Mouse (Mus musculus): ENCODE results near the gene Shisa5.
A peak's percentile ranks its signal among the peaks of the same experiment; 100 is the strongest.

Gene Shisa5

DNA sequence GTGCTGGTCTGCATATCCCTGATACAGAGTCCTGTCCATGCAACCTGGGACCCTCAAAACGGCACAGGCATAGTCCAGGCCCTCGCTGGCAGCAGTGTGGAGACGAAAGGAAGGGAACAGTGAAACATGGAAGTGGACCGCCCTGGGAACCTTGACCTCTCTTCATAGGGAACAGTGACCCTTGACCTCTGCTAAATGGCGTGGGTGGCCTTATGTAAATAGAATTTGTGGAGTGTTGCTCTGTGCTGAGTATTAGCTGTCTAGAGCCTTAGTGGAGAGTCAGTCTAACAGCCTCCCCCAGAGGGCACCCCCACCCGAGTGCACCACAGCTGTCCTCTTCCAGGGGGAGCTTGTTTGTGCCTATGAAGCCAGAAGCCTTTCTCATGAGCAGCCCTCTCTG is 54.4 kb downstream of the Shisa5 start:
- DNase-seq (ENCODE audit: low spot score in 2 of 2): no peak

DNA sequence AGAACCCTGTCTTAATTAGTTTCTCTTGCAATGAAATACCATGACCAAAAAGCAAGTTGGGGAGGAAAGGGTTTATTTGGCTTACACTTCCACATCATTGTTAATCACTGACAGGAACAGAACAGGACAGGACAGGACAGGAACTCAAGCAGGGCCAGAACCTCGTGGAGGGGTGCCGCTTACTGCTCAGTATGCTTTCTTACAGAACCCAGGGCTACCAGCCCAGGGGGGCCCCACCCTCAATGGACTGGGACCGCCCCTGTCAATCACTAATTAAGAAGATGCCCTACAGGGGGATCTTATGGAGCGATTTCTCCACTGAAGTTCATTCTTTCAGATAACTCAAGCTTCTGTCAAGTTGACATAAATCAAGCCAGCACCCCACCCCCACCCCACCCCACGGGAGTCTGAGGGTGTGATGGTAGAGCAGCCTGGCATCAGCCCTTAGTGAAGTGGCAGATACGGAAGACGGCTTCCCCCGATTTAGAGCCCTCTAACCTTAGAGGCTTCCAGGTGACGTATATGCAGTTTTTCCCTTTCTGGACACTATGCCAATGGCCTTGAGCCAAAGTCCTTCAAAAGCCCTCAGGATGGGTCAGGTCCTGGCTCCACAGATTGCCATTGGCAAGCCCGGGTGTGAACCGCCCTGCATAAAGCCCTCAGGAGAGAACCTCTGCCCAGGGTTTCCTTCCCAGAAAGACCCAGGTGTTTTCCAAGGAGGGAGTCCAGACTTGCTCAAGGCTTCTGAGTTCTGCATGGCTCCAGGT is 55.6 kb downstream of the Shisa5 start:
- DNase-seq (ENCODE audit: low spot score in 2 of 2): no peak

DNA sequence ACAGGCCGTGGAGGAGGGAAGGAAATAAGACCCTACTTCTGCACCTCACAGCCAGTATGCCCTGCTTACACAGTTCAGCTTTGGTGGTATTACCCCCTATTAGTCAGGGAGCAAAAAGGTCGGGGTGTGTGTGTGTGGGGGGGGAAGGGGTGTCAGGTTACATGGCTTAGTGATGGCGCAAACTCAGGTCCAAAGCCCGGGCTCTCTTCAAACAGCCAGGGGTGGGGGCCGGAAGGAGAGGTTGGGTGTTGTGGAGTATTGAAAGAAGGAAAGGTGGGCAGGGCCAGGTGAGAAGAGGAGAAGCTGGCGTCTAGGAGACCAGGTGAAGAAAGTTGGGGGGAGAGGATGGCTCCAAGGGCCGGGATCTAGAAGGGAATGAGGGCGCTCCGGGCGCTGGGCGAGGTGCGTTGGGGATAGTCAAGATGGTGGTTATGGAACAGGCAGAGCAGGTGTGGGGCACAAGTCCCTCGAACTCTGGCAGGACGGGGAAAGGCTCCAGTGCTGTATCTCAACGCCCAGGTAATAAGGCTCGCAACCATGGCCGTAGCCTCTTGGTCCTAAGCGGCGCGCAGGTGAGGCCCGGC is 56.3 kb downstream of the Shisa5 start:
- DNase-seq (ENCODE audit: low spot score in 2 of 2): peak; percentile 48 to 71

DNA sequence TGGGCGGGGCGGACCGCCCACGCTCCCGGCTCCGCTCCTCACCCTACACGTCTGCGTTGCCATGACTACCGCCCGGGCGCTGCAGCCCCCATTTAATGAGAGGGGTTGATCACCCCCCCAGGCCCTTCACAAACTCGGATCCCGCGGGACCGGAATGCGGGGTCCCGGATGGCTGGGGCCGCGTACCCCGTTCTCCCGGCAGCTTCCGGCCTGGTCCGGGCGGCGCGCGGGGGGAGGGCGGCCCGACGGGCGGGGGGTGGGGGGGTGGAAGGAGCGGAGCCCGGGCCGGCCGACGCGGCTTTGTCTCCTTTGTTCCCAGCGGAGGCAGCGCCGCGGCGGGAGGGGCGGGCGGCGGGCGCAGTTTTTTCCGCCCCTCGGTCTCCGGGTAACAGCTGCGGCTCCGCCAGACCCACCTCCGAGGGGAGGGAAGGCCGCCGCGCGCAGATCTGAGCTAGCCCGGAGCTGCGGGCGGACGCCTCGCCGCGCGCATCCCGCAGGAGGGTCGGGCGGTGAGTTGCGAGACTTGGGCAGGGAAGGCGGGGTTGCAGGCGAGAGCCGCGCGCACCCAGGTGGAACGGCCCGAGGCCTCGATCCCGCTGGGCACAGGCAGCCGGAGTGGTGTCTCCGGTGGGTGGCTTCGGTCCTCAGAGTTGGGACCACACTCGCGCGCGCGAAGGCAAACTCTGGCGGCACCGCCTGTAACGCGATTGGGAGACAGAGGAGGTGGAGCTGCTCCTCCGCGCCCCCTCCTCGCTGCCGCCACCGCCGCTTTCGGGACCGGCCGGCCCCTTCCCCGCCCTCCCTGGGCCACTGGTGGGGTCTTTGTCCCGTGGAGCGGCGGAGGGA is 57.0 kb downstream of the Shisa5 start, which contains the start of gene Plxnb1:
Gene Plxnb1 (plus strand): TSS at position 253 of the 846 bp plus-strand sequence.
- peak; percentile 52 to 61 for DNase-seq (ENCODE audit: low spot score in 2 of 2)

DNA sequence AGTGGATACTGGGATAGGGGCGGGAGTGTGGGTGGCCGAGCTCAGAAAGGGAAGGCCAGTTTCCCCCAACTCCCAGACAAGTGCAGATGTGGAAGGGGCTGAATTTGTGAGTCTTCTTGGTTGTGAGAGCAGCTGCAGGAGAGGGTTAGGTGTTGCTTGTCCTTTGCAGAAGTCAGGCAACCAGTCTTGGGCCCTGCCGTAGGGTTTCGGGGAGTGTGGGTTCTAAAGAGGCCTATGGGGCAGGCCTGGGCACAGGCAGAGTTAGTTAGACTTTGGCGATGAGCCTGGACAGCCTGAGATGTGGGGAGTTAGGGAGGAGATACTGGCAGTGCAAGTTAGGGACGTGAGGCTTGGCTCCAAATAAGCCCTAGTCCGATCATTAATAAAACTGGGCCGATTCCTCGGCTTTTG is 57.9 kb downstream of the Shisa5 start:
- no peak for DNase-seq (ENCODE audit: low spot score in 2 of 2)

DNA sequence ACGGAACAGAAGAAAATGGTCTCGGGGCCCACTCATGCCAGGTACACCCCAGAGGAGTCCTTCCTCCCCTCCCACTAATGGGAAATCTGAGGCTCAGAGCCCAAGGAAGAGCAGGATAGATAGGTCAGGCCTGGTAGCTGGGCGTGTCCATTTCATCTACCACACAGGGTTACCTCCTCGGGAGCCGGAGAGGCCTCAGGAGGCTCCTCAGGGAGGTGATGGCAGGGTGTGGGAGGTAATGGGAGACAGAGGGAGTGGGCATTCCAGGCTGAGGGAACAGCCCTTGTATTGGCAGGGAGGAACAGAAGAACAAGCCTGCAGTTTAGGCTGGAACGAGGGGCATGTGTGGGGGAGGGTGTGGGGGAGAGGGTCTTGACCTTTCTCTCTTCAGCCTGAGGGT is 58.5 kb downstream of the Shisa5 start:
- no peak for DNase-seq (ENCODE audit: low spot score in 2 of 2)

DNA sequence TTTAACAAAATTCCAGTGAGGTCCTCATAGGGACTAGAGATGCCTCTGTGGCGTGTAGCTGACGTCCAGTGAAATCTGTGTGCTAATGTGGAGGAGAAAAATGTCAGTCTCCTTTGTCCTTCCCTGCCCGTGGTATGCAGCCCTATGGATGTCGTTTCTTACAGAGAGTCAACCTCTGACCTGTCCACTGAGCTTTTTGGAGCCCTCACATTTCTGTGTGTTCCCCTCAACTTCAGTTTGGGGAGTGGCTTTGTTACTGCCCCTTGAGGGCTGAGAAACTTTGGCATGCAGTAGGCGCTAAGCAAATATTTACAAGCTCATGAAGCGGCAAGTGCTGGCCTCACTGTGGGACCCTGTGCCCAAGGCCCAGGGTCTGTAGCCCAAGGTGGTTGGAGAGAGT is 58.9 kb downstream of the Shisa5 start:
- no peak for DNase-seq (ENCODE audit: low spot score in 2 of 2)

DNA sequence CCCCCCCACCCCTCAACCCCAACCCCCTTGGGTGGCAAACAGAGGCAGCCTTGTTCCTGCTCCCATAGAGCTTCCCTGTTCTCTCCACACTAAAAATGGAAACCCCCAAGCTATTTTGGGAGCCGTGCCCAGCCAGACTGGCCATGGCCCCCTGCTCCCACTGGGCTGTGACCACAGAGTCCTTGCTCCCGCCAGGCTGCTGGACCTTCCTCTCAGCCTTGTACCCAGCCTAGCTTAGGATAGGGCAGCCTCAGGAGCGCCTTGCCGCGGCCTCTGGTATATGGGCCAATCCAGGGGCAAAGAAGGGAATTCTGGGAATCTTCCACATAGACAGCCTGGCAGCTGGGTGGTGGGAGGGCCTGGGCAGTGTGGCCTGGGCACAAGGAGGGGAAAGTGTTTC is 59.5 kb downstream of the Shisa5 start:
- DNase-seq (ENCODE audit: low spot score in 2 of 2): no peak

DNA sequence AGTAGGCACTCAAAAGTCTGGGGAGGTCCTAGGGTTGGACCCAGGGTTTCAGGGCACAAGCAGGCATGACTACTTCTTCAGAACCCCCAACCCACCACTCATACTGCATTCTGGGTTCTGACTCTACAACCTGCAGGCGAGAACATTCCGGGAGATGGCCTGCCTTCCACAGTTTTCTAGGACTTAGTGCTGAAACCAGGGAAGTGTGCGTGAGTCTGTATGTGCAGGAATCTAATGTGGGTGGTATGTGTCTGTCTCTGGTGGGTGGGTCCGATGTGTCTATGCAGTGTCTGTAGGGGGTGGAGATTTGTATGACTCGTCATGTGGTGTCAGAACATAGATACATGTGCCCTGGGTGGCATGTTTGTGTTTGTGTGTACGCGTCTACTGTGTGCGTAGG is 60.0 kb downstream of the Shisa5 start:
- DNase-seq (ENCODE audit: low spot score in 2 of 2): no peak

DNA sequence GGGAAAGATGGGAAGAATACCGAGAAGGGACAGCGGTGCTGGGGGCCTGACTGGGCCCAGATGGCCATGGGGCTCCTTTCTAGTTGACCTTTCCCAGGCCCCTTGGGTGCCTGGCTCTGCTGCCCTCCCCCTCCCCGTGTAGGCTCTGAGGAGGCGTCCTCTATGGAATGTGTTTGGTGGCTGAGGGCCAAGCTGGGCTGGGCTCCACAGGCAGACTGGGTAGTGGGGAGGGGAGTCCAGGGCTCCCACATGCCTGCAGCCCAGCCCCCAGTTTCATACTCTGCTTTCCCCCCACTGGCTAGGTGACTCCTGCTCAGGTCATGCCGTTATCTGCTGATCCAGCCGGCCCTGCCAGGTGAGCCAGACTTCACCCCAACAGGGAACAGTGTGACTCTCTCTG is 60.6 kb downstream of the Shisa5 start:
- DNase-seq (ENCODE audit: low spot score in 2 of 2): peak; percentile 23 to 25

DNA sequence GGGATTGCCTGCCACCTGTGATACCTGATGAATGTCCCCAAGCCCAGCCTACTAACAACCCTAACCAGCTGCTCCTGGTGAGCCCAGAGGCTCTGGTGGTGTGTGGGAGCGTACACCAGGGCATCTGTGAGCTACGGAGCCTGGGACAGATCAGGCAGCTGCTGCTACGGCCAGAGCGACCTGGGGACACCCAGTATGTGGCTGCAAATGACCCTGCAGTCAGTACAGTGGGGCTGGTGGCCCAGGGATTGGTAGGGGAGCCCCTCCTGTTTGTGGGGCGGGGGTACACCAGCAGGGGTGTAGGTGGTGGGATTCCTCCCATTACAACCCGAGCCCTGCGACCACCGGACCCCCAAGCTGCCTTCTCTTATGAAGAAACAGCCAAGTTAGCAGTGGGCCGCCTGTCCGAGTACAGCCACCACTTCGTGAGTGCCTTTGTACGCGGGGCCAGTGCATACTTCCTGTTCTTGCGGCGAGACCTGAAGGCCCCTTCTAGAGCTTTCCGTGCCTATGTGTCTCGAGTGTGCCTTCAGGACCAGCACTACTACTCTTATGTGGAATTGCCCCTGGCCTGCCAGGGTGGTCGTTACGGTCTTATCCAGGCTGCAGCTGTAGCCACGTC is 62.1 kb downstream of the Shisa5 start:
- no peak for DNase-seq (ENCODE audit: low spot score in 2 of 2)

DNA sequence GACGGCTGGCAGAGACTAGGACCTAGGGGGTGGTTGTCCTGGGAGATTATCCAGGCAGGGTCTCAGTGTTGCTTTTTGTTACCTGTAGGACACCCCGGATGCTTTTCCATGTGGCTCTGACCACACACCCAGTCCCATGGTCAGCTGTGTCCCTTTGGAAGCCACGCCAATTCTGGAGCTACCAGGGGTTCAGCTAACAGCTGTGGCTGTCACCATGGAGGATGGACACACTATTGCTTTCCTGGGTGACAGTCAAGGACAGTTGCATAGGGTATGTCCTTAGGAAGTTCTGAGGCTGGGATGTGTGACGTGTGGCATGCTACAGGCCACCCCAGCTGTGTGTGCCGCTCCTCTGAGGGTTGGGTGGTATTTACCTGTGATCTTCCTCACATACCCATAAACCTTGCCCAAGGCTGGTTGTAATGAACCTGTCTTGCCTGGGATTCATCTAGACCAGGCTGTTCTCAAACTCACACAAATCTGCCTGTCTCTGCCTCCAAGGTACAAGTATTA is 63.6 kb downstream of the Shisa5 start:
- no peak for DNase-seq (ENCODE audit: low spot score in 2 of 2)

DNA sequence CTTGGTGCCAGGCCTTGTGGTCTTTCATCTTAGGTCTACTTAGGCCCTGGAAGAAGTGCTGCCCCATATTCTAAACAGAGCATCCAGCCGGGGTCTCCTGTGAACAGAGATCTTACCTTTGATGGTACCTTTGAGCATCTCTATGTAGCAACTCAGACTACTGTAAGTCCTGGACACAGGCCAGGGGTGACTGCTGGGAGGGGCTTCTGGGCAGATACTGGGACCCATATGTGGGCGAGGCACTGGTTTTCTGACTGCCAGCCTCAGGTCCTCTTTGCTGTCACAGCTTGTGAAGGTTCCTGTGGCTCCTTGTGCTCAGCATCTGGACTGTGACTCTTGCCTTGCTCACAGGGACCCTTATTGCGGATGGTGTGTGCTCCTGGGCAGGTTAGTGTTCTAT is 64.2 kb downstream of the Shisa5 start:
- no peak for DNase-seq (ENCODE audit: low spot score in 2 of 2)

DNA sequence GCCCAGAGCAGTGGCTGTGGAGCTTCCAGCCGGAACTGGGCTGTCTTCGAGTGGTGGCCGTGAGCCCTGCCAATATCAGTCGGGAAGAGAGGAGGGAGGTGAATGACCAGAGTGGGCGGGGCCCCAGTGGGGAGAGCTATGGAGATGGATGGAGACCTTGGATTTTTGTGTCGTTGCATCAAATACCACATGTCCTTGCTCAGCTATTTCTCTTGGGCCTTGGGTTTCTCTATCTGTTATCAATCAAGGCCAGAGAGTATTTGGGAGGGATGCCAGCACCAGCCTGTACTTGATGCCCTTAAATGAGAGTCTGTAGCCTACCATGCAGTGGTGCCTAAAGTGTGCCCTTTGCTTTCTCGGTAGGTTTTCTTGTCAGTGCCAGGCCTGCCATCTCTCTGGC is 64.9 kb downstream of the Shisa5 start:
- no peak for DNase-seq (ENCODE audit: low spot score in 2 of 2)

DNA sequence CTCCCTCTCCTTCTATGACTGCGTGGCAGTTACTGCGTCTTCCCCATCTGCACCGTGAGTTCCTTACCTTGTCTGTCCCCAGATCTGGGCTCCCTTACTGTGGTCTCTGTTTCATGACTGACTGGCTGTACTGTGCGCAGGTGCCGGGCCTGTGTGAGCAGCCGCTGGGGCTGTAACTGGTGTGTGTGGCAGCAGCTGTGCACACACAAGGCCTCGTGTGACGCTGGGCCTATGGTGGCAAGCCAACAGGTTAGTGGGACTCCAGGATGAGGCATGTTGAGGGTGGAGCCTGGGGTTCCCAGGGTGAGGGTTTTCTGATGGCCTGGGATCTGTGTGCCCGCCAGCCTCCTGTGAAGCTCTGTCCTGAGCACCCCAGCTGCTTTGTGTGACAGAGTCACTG is 65.7 kb downstream of the Shisa5 start:
- DNase-seq (ENCODE audit: low spot score in 2 of 2): no peak

DNA sequence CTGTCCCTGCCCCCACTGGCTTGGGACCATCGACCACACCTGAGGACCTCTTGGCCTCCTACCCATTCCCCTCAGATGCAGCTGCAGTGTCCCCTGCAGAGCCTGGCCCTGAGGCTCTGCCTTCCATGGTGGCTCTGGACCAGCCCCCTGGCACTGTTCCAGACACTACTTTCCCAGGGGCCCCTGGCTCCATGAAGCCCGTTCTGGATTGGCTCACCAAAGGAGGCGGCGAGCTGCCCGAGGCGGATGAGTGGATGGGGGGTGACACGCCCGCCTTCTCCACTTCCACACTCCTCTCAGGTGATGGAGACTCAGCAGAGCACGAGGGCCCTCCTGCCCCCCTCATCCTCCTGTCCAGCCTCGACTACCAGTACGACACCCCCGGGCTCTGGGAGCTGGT is 66.6 kb downstream of the Shisa5 start:
- DNase-seq (ENCODE audit: low spot score in 2 of 2): no peak

DNA sequence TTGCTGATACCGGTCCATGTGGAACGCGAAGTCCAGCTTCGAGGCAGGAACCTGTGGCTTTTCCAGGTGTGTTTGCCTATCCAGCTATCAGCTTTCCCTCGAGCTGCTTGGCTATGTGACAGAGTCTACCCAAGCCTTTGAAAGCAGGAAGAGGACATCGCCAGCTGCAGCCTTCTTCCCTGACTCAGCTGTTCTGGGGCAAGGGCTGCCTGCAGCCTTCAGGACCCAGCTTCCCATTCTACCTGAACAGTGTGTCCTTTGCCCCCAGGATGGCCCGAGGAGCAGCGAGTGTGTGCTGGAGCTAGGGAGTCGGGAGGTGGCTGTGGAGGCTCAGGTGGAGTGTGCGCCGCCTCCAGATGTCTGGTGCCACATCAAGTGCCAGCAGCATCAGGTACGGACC is 67.3 kb downstream of the Shisa5 start:
- DNase-seq (ENCODE audit: low spot score in 2 of 2): no peak

DNA sequence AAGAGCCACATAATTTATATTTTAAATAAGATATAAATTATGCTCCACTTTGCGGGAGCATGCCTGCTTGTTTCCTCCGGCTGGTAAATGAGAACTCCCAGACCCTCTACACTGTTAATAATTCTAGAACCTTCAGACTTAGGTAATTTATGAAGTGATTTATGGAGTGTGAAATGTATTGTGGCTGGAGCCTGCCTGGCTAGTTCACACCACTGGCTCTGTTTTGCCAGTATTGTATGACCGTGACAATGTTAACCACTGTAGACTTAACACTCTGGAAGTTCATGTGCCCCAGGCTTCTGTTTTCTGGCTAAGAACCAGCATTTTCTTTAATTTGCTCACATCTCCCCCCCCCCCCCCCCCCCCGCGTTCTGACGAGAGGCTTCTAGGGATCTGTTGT is 69.0 kb downstream of the Shisa5 start:
- no peak for DNase-seq (ENCODE audit: low spot score in 2 of 2)

Measured in urinary bladder, postnatal 36 days (tissue).